Mouse (Mus musculus) frontal cortex, postnatal 10 days (tissue): ENCODE results near the gene Rrh.

Experiments
- DNase-seq, 2 experiments: peaks; one replicate each; pipeline ENCODE4 v3.0.0; 2022; ENCODE audit warnings: low spot score in 2 of 2, mixed read lengths in 1 of 2

The Rrh gene

DNA sequence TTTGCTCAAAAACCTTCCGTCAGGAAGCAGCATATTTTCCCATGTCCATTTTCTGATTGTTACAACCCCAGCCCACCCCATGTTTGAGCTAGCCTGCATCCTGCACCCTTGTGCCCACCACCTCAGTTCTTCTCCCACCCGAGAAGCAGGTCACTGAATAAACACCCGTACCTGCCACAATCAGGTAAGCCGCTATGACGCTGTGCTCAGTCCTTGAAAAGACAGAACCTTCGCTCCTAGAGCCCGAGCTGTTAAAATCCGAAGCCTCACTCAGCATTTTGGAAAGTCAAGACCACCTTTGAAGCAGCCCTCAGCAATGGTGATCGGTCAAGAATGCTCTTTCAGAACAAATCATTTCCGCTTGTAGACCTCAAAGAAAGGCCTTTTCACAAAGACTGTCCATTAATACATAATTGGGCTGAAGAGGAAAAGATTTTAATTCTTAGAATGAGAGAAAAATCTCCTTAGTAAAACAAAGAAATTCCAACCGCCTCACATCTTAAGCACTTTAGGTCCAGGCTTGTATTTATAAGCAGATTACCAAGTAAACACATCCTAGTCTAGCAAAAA is at the start of gene Rrh:
TSS of gene Rrh (minus strand) at position 382 of the 570 bp plus-strand sequence.
- DNase-seq = no peak

DNA sequence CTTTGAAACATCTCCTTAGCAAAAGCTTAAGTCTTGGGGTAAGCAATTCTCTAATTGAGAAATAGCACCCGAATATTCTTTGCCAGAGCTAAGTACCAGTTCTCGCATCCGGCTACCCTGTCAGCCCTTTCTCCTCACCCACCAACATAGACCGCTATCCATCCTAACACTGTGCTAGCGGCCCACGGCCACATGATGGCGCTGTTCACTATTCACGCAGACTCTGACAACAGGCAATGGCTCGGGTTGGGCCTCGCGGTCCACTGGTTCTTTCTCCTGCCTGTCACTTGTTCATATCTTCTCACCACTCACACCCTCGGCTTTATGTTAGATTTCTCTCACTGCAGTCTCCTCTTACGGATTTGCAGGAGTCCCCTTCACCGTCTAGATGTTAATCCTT is 41.3 kb upstream of the Rrh start:
- DNase-seq = peak in 1 of 2 experiments; percentile 13

DNA sequence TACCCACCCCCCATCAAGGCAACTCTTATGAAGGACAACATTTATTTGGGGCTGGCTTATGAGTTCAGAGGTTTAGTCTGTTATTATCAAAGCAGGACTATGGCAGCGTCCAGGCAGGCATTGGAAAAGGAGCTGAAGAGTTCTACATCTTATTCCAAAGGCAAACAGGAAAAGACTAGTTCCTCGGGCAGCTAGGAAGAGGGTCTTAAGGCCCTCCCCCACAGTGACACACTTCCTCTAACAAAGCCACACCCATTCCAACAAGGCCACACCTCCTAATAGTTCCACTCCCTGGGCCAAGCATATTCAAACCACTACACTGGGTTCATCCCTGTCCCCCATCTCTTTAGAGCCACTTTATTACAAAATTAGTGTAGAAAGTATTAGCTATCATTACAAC is 40.2 kb upstream of the Rrh start:
- DNase-seq = no peak

DNA sequence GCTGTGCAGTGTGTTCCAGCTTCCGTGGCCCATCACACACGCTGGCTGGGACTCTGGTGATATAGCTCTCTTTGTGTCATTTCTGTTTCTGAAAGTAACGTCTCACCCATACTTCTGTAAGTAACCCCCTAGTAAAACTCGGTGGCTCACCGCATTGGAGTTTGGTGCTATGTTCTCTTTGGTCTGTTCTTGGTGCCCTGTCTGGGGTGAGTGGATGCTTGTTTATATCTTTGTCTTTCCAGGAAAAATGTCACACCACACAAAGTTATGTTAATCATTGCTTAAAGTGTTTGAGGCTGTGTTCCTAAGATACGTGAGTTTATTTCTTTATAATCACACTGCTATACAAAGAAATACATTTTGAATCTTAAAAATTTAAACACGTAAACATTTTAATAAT is 24.5 kb upstream of the Rrh start:
- no peak for DNase-seq

DNA sequence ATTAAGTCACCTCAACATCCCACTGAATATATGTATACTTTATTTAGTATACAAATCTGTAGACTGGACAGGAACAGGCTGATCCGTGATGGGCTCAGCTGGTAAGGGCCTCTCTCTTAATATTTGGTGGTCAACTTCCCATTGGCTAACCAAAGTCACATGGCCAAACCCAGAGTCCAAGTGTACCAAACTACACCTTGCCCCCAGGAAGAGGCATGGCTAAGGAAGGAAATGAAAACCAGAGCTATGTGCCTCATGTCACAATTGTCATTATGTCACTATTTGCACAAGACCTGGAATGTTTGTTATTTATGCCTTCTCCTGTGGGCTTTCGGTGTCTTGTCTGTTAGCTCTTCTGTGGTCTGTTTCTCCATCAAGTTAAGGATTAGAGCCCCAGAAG is 23.5 kb upstream of the Rrh start:
- DNase-seq = no peak

DNA sequence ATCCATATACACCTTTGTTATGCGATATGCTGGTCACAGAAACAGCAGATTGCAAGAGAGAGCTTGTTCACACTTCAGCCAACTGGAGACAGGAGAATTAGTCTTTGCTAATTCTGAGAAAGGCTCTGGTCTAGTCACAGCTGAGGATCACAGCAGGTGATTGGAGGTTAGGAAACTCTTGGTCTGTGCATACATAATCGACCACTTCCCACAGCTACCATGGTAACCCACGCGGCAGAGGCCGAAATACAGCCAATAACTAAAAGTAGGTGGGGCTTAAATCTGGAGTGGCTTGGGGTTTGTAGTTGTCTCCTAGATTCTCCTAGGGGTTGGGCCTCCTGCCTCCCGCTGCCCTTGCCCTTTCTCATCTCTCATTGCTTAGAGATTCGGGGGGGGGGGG is 15.6 kb upstream of the Rrh start:
- DNase-seq = no peak

DNA sequence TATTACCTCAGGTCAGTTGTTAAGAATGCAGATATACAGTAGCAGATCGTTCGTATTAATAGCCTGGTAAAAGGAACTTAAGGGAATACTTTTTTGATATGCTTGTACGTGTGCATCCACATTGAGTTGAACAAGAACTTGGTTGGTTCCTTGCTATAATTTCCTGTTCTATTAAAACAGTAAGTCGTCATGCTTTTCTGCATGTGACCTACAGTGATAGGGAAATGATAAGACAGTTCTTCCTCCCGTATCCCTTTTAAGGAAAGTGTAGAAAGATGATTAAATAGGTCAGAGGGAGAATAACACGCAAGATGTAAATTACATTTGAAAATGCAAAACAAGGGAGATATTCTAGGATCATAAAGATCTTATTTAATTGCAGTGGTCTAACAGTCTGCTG is 14.6 kb upstream of the Rrh start:
- no peak for DNase-seq

DNA sequence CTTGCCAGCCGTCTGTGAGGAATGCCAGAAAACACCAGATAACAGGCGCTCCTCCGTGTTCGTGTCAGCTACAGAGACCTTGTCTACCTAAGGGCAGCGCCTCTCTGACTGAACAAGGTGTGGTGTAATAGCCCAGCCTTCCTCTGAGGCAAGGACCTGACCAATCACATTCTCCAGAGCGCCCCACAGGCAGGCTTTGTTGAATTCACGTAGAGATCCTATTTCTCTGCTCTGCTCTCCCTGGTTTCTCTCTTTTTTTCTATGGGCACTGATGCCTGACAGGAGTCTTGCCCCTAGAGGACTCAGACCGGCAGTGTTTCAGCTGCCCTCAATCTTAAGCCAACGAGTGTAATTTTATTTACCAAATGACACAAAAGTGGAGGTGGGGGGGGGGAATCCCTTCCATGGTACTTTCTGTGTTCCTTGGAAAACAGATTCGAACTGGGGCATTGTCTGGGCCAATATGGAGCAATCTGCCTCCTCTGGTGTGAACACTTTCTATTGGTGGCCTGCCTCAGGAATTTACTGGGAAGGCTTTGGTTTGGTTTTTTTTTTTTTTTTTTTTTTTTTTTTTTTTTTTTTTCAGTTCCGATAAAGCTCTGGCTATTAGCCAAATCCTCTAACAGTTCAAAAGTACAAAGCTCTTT is 13.8 kb upstream of the Rrh start:
- DNase-seq = no peak

DNA sequence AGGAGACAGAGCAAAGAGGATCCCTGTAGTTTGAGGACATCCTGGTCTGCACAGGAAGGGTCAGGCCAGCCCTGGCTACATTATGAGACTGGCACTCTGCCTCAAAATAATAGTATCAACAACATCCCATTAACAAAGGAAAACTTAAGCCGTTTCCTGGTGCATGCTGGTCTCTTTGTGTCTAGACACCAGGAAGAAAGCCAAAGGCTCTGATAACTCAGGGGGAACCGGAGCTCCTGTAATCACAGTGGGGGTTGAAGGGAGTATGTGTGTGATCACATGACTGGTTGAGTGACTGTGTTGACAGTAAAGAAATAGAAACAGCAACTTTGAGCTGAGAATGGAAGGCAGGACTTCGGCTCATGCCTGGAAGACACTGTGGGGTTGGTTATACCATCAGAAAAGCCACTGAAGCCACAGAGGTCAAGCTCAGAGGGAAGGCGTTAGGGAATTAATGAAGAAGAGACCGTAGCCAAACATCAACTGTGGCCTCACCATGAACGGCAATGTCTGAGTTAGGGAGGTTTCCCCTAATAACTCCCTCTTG is 13.1 kb upstream of the Rrh start, which contains the start of gene Cfi:
TSS of gene Cfi (plus strand) at position 497 of the 547 bp plus-strand sequence.
- DNase-seq = no peak

DNA sequence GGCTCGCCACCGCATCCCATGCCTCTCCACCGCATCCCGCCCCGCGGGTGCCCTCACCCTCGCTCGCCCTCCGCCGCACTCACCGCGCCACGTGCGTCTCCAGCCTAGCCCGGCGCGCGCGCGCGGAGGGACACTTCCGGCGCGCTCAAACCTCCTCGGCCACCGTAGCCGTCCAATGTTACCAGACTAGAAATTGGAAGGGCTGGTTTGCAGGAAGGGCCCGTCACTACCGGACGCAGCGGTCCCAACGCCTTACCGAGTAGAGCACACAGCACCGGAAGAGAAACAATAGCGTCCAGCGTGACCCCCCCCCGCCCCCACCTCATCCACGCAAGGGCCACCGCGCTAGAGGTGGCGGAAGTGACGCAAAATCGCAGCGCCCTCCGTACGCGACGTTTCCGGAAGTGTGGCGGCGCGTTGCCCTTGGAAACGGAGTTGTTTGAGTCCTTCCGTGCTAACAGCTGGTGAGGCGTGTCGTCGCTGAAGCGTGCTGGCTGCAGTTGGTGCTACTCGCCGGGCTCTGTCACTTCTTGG is 8.7 kb upstream of the Rrh start, which contains the start of gene Gar1:
TSS of gene Gar1 (minus strand) at position 362 of the 534 bp plus-strand sequence.
- peak; percentile 92 to 94 for DNase-seq

DNA sequence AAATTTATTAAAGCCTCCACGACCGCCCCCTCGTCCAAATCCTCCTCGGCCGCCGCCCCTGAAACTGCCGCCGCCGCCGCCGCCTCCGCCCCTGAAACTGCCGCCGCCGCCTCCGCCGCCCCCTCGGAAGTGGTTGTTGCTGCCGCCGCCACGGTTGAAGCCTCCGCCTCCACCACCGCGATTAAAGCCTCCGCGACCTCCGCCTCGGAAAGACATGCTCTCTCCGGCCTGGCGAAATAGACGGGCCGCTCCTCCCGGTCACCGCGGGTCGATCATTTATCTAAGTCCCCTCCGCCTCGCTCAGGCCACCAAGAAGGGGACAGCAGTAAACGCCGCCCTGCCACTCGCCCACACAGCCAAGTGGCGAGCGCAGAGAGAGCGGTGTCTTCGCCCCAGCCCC is 8.2 kb upstream of the Rrh start:
- no peak for DNase-seq

DNA sequence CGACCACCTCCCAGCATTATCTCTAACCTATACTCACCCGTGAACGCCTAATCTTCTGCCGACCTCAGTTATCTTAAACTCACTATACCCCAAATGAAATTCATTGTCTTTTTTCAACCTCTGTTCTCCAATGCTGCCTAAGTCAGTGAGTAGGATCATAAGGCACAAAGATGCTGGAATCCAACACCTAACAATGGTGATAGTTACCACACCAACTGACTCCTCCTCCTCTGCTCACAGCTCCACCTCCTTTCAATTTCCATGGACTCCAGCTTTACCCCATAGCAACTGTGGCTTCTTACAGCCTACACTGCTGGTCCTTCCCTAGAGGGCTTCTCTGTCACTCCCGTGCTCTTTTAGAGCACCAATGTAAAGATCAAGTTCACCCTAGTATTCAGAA is 5.3 kb upstream of the Rrh start:
- no peak for DNase-seq

DNA sequence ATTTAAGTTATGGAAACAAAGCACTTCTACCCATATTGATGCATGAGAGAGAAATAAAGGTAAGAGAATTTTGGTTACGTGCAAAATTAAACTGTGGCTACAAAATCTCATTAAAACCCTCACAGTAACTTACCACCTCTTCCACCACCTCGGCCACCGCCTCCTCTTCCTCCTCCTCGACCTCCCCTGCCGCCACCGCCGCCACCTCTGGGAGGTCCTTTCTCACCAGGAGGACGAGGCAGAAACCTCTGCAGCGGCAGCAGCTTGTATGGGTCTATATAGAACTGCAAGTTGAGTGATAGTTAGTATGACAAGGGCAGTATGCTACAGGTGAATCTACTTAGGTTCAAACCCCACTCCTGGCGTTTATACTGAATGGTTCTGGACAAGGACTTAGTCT is 4.3 kb upstream of the Rrh start:
- DNase-seq = no peak

DNA sequence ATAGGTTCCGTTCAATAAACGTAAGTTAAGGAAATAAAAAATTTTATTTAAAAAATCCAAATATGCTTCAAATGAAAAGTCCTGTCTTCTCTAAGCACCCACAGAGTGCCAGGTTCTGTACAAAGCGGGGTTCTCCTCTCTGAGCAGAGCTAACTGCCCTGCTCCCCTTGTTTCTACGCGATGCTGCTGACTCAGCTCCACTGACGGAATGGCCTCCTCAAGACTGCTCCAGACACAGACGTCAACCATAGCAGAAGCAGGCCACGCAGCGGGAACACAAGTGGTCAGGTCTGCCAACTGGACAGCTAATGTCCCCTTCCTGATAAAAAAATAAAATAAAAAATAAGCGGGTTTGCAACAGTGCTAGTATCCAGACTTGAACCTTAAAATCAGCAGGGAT is 2.5 kb upstream of the Rrh start:
- no peak for DNase-seq

DNA sequence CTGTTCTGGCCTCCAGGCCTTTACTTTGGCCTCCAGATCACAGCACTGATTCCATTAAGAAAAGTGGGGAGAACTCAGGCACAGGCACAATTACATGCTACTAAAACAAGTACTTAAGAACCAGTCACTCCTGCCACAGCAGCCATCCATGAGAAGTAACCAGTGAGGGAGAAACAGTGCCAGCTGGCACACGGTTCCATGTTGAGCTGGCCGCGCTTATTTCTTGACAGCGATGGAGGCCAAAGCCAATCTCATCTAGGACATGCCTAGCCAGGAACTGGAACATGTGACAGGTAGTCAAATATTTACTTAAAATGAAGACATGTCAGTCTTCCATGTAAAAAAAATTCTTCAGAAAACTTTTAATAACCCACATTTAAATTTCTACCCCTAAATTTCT is 1.8 kb upstream of the Rrh start:
- DNase-seq = no peak

DNA sequence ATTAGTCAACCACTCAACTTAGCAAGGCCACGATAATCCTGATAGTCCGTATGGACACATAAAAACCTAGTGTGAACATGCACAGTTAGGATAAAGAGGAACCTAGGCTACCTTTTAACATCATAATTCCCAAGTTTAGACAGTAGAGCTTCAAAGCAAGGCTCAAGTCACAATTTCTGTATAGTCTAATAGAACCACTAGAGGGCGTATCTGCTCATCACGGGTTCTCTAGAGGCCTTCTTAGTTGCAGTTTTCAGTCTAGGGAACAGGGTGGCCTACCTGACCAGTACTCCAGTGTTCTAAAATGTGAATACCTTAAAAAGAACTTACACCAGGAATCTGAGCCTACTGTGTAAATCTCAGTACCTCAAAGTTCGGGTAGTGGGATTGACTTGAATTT is 906 bp upstream of the Rrh start:
- no peak for DNase-seq

DNA sequence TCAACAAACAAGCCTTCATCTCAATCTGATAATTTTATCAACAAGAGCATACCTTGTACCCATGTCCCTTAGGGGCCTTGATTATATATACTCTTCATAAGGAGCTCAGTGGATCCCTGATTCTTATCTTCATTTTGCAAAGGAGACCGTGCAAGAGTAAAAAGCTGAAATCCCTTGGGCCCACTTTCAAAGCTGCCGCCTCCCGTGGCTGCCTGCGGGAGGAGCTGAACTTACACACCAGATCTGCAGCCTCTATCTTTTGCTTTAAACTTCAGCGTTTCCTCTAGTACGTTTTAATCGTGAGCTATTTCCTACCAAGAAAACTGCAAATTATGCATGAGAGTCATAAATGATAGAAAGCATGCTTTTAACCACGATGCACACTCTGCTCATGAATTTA is 651 bp downstream of the Rrh start:
- no peak for DNase-seq

DNA sequence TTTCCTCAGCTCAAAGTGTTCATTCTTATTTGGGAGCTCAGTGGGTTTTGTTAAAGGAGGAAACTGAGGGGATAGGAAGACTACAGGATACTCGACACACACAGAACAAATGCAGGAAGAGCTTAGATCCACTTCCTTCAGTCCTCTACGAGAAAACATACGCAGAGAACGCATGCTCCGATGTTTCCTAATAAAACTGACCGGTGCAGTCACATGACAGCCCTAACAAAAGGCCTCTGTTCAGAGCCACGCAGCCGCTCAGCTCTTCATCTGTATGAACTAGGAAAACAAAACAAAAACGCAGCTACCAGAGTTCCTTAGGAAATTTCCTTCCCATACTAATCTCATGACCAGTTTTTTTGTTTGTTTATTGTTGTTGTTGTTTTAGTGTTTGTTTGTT is 1.5 kb downstream of the Rrh start:
- no peak for DNase-seq

DNA sequence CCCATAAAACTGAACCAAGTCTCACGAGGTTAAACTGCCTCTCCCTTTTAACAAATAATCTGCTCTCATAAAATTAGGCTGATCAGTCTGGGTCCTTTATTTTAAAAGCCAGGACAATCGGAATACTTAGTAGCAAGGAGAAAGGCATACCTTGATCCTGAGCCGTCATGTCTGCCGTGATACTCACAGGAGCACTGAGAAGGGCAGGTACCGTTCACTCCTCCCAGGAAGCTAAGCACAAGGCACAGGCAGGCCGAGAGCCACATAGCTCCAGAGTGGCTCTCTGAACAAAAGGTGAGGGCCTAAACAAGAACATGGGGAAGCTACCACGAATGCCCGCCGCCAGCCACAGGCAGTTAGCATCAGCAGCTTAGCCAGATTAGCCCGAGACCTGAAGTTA is 18.6 kb downstream of the Rrh start, which contains the start of gene Lrit3:
TSS of gene Lrit3 (minus strand) at position 266 of the 400 bp plus-strand sequence.
- no peak for DNase-seq

DNA sequence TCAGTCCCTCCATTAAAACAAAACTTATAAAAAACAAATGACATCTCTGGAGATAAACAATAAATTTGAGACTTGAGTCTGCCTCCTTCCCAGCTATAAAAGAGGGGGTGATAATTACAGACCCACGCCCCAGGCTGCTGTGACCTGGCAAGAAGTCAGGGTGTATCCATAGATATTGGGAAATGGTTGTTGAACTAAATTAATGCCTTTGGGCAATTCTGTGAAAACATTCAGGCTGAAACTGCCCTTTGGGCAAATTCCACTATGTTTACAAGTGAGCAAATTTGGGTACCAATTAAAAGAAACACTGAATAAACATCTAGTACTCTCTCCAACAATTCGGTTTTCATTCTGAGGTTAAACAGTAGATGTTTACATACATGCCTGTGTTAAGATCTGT is 23.4 kb downstream of the Rrh start:
- no peak for DNase-seq

DNA sequence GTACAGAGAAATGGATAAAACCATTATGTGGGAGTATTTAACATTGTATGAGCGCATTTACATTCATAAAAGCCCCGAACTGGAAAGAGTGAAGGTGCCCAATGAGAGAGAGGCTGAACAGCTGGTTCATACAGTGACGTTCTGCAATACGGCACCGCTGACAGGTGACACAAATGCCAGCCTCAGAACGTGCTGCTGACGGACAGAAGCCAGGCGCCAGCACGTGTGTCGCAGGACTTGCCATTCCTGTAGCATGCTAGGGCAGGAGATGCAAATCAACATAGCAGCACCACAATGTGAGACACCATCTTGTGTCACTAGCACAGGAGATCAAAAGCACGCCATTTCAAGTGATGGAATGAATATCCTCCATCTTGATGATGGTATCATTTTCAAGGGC is 23.8 kb downstream of the Rrh start:
- DNase-seq = no peak

DNA sequence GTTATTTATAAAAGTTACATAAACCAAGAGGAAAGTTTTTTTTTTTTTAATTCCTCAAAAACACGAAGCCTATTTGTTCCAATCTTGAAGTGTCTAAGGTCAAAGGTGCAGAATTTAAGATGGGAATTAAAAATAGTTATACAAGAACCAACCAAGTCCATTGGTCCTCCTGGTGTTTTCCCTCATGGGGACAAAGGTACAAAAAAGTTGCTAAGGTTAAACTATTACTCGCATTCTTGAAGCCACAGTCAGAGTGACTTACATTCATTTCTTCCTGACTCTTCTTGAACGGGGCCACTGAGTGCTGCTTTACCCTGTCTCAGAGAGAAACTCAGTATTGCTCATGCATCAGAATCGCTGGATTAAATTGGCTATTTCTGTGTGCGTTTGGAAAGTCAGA is 25.0 kb downstream of the Rrh start:
- DNase-seq = no peak

DNA sequence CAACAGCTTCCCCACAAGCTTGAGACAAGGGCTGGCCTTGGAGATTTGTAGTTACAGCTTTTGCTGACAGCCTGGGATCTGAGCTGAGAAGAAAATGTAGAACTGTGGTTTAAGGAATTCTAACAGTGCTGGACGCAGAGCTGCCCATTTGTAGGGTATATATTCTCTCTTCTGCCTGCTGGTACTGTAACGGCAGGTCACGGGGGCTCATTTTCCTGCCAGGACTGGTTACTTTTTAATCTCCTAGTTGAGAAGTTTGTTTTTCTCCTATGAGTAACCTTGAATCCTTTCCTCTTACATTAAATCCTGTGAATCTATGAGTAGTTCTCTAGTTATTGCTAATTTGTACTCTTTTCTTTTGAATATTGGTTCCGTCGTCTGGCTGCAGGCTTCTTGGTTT is 28.6 kb downstream of the Rrh start:
- DNase-seq = no peak
